Mouse (Mus musculus) testis, adult 2 months (tissue): Measurements from ENCODE around the gene Mboat1.

Experiments used
- CTCF ChIP-seq: fragments of 200-500 bp; IDR thresholded peaks from 2 replicates; pipeline ENCODE4 v1.5.1; 2012; ENCODE audit warnings: low read depth, mild to moderate bottlenecking, inconsistent platforms, low read length, moderate library complexity; ENCODE audit not compliant: control insufficient read depth, insufficient read depth, insufficient replicate concordance
- POLR2A ChIP-seq: fragments of 200-500 bp; IDR thresholded peaks from 2 replicates; pipeline ENCODE4 v1.6.1; 2012; ENCODE audit warnings: low read depth, mild to moderate bottlenecking, inconsistent platforms, low read length, moderate library complexity; ENCODE audit not compliant: control insufficient read depth

DNA sequence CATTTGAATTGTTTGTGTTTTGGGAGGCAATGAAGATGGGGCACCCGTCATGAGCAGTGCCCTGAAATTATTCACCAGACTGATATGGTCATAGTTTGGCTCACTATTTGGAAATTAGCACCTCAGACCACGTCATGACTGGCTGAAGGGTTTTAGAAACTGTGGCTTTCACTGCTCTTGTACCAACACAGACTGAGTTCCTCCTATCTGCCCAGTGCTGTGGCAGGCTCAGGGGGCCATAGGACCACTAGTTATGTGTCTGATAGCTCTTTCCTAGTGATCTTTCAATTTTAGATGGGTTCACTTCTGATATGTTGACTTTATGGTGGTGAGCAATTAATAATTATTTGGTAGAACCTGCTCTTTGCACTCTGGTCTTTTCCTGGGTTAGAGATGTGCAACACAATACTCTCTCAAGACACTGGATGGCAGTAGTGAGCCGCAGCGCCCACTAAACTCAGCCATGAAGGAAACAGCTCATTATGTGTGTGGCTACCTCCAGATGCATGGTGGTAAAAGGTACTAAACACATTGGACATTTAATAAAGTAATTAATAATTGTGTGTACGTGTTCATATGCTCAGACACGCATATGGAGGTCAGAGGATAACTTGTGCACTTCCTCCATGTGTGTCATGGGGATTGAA, 135.9 kb downstream of the Mboat1 start:
- TF ChIP-seq CTCF (peak; percentile 51; the same call in 1 of the 2 replicates), POLR2A (no peak)
